Mouse (Mus musculus): ENCODE measurements around the gene Slc10a7. TPM values are rescaled to one million over a fixed set of nuclear protein-coding genes. Genes with fewer than 3 reads are reported as not detected.

Gene Slc10a7
- polyA plus RNA-seq, 1 experiment = 10.5 TPM

DNA sequence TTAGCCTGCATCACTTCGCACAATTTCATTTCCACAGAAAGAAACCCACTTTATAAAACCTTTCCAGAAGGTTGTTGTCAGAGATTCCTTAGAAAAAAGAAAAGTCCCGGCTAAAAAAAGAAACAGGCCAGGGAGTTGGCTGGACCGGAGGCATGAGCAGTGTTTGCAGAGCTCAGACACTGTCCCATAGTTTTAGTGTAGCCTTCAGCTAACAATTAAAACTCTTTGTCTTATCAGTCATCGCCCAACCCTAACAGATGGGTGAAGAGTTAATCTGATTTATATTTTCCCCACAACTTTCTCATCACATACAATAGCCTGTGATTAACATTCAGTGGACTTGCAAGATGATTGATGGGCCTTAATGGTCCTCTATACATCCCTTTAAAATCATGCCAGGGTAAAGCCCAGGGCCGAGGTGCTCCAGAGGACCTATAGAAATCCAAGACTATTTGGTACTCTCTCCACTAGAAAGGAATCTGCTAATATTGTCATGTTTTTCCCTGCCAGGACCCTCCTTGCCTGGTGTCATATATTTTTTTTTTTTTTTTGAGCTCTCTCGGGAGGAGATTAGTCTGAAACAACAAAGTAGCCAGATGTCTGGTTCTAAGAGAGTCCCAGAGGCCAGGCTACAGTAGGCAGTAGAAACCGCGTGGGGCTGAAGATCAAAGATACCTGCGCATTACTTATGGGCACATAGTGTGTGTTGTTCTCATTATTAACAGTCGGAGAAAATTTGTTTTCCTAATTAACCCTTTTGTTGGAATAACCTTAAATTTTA is 41.0 kb downstream of the Slc10a7 start:
- DNase-seq (ENCODE audit: low spot score) = no peak

DNA sequence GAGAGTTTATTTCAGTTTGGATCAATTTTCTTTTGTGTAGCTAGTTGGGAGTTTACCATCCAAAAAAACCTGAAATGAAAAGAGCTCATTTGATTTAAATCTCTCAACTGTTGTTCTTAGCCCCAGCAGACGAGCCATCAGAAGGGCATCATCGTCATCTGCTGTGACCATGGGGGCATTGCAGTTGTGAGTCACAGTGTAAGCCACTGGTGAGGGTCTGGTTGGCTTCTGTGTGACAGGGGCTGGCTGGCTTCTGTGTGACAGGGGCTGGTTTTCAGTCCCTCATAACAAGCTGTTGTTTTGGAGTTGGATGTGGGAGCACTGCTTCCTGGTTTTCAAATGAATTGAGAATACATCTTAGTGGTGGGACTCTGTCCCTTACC is 41.6 kb downstream of the Slc10a7 start:
- no peak for DNase-seq (ENCODE audit: low spot score)

DNA sequence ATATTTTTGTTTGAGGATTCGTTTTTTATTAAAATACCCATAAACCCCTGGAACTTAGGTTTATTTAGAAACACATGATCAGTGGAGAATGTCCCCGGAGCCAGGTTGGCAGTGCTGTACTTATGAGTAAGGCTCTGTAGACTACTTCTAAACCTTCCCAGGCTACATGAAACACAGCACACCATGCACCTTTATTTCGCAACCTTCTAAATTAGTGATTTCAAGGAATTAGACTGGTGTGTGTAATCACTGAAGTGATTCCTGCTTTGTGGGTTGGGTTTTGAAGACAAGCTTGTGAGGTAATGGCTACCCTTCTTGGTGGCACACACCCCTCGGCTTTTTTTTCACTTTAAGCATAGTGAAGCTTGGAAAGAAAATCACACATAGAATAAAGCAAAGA is 46.7 kb downstream of the Slc10a7 start:
- no peak for DNase-seq (ENCODE audit: low spot score)

DNA sequence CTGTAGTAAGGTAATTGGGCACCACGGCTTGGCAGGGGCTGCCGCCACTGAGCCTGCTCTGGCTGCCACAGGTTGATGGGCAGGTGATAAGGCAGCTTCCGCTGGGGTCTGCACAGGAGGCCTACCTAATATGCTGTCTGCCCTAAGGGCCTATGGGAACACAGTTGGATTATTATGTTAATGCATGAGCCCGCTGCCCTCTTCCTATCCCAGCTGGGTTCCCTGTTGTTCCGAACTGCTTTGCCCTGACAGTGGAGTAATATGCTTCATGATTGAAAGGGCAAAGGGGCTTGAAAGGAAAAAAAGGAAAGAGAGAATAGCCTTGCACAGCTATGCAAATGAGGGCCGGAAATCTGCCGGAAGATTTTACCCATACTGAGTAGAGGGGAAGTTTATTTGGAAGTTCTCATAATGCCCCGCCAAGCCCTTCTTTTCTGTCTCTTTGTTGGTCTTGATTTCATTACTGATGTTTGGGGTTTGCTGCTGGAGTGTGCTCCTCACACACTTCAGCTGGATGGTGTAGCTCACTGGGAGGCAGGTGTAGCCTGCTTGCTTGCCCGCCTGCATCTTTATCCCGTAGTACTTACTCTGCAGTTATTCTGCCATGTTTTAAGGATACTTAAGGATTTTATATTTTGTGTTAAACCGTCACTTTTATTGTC is 47.8 kb downstream of the Slc10a7 start:
- no peak for DNase-seq (ENCODE audit: low spot score)

DNA sequence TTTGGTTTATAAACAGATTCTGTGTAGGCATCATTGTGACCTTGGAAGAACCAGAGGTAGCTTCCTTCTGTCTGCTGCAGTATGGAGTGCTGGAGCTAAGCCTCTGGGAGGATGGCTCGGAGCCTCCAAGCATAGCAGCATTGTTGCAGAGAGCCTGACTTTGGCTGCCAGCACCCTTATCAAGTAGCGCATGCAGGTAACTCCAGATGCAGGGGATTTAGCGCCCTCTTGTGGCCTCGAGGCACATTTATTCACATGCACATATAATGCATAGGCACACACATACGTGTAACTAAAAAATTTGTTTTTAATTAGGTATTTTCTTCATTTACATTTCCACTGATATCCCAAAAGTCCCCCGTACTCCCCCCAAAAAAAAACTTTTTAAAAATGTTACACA is 52.5 kb downstream of the Slc10a7 start:
- DNase-seq (ENCODE audit: low spot score) = no peak

DNA sequence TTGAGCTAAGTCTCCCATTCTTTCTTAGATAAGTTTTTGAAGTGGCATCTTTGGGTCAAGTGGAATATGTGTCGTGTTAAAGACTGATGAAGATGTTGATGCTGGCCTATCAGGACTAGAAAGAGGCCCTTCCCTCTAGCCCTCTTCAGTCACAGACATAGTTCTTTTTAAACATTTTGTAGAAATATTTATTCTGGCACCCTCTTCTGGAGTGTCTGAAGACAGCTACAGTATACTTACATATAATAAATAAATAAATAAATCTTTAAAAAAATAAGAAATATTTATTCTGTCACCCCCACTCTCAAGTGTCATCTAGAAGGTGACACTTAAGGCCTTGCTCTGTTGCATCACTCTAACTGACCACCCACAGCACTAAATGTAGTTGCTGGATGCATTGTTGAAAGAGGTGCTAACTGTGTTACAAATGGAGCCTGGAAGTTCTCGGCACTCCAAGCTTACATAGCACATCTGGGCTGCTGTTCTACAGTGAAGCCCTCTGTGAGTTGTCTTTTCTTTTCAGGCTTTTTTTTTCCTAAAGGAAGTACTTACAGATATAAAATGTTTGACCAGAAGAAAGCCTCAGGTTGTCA is 54.4 kb downstream of the Slc10a7 start:
- no peak for DNase-seq (ENCODE audit: low spot score)

DNA sequence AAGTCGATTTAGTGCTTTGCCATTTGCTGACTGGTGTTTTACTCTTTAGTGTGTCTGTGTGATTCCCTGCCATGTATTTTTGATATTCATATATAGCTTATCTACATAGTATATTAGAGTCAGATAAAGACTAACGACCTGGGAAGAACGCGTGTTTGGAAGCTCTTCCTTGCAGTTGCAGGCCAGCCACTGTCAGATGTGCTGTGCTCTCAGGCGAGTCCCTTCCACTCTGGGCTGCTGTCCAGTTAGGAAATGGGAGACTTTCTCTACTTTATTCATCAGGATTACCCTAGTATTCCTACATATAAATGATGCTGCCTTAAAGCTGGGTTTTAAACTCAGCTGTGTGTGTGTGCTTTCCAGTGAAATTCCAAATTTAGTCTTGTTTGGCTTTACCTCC is 55.1 kb downstream of the Slc10a7 start:
- no peak for DNase-seq (ENCODE audit: low spot score)

DNA sequence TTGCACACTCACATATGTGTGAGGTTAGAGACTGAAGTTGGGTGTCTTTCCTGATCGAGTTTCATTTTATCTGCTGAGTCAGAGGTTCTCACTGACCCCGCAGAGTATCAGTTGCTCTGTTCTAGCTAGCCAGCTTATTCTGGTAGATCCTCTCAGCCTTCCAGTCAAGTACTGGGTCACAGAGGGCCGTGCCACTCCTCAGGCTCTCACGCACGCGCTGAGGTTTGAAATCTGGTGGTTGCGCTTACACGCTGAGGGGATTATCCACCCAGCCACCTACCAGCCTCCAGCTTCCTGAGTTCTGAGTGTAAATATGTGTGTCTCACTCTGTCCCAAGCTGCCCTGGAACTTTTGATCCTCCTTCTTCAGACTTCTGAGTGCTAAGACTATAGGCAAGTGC is 59.0 kb downstream of the Slc10a7 start:
- no peak for DNase-seq (ENCODE audit: low spot score)

DNA sequence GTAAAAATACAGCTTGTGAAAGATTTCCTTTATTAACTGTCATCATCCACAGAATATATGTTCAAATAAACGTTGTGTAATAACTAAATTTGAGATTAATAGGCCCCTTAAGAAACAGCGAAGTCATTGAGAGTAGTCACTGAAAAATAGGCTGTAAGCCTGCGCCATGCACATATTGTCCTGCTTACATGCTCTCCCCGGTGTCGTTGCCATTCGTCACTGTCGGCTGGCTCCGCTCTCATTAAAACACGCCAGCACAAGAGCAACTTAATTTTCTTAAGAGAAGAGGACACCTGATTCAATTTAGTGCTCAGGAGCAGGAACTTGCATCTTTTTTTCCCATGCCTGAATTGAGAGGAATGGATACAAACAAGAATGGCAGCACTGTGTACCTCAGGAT is 62.4 kb downstream of the Slc10a7 start:
- DNase-seq (ENCODE audit: low spot score) = no peak

DNA sequence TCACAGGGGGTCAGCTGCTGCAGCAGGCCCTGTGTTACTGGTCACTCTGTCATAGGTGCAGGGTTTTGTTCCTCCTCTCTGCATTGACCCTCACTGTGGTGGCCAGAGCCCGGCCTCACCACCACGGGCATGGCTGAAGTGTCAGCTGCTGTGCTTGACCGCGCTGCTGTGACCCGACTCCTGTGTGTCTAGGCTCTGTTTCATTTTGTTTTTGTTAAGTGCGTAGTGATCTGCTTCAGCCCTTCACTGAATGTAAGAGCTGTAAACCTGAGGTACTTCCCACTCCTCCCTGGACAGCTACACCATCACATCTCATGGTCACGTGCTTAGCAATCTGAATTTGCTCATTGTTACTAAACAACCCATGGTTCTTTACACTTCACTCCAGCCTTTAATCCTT is 65.1 kb downstream of the Slc10a7 start:
- DNase-seq (ENCODE audit: low spot score) = no peak

DNA sequence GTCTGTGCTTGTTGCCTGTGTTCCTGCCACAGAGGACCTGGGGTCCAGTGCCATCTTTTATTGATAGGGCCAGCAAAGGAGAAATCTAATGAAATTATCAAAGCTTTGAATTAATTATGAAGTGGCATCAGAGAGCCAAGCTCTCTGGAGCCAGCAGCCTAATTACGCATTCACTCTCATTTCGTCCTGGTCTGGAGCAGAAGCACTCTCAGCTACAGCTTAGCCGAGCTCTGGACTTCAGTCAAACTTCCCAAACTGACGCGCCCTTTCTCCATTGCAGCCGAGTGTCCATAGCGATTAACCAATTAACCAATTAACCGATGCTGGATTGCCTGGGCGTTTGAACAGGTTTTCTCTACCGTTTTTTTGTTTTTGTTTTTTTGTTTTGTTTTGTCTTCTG is 68.4 kb downstream of the Slc10a7 start:
- DNase-seq (ENCODE audit: low spot score) = no peak

DNA sequence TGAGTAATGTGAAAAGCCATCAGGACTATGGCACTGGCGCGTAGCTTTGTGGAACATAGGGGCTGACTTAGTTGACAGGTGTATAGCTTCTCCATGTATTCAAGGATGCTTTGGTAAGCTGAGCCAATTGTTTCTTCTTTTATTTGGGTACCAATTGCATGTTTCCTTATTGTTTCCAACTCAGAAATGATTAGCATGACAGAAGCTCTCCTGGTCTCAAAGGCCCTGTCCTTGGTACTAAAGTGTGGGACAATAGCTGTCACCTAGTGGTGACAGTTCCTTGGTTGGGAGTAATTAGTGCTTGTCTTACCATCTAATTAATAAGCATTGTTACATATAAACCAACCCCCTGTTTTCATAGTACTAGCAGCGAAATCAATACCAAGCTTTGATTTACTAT is 68.9 kb downstream of the Slc10a7 start:
- DNase-seq (ENCODE audit: low spot score) = no peak

DNA sequence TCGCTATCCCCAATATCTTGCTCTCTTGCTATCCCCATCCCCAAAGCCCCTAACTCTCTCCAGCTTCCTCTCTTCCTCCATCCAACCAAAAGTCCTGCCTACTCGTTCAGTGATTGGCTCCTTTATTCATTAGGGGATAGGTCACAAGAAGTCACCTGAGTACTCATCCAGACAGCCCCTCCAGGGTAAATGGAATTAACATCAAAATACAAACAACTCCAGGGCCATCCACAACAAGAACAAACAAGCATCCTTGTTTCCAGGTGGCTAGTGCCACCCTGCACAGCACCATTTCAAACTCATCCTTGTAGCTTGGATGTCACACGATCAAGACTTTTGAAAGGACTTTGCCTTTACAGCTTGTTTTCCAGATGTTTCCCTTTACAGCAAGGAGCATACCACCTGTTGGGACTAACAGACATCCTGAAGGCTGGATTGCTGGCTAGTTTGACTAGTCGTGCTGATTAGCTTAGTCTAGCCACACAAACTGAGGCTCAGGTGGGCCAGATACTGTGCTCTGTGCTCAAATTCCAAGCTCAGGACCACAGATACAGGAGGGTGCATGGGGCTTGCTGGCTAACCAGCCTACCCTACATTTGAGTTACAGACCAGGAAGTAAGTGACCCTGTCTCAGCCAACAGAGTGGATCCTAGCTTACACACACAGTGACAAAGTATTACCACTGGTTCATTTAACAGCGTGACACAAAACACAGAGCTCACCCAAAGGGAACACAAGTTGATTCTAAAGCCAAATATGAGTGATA is 75.0 kb downstream of the Slc10a7 start:
- no peak for DNase-seq (ENCODE audit: low spot score)

DNA sequence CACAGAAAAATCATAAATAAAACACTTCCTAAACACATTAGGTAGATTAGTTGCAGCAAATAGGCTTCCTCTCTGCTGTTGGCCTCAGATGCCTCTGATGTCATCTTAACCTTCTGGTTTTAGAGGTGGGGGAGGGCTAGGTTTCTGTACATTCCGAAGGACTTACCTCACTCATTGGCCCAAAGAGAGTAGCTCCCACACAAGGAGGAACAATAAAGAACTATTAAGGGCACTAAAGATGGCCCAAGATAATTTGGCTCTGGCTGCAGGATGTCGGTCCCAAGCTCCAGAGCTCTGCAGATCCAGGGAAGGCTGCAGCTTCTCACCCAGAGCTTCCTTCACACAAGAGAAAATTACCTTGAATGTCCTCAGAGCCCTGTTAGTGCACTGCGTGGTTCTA is 75.7 kb downstream of the Slc10a7 start:
- DNase-seq (ENCODE audit: low spot score) = no peak

DNA sequence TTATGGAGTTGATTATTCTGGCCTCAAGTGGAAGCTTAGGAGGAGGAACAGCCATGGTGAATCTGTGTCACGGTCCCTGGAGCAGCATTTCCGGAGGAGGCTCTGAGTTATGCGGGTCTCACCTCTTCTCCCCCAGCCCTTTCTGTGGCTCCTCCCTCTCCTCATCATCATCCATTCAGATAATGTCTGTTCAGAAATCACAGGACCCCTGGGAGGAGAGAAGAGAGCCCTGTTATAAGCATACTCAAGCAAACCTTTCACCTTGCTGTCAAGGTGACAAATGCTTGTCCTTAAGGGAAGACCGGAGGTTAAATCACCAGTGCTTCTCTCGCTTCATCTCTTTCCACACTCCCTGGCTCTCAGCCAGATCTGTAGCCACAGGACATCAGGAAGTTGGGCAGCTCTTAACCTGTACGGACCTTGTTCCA is 86.3 kb downstream of the Slc10a7 start:
- no peak for DNase-seq (ENCODE audit: low spot score)

DNA sequence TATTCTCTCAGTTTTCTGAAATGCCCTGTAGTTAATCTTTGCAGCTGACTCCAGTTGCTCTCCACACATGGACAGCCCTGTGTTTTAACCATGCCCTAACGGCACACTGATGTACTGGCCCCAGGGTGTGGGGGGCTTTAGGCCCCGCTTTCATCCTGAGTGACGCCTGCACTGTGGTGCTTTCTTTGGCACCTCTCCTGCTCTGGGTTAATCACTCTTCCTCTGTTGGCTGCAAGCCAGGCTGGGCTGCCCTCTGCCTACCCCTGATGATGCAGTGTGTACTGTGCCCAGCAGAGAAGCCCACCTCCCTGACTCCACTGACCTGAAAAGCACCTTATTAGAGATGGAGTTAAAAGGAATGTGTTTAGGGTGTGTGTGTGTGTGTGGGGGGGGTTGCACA is 89.1 kb downstream of the Slc10a7 start:
- DNase-seq (ENCODE audit: low spot score) = no peak

DNA sequence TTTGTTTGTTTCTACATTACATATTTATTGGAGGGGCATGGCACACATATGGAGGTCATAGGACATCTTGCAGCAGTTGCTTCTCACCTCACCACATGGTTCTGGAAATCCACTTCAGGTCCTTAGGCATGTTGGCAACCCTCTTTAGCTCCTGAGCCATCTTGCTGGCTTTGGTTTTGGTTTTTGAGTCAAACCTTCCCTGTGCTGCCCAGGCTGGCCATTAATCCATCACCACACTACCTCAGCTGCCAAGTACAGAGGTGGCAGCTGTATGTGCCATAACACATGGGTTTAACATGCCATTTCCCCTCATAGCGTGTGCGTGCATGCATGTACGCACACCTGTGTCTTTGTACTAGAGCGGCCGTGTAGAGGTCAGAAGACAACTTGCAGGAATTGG is 93.9 kb downstream of the Slc10a7 start:
- no peak for DNase-seq (ENCODE audit: low spot score)

DNA sequence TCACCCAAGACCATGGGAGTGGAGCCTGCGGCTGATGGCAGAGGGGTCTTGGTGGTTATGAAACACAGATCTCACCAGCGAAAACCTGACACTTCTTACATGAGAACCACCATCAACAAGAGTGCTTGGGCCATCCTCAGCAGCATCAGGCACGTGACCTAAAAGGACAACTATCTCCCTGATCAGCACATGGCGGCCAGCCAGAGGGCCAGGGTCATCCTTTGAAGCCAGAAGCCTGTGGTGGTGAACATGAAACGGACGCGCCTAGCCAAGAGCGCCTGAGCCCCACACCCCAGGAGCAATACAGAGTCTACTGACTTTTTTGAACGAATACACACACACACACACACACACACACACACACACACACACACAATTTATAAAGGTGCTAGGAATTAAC is 95.3 kb downstream of the Slc10a7 start:
- no peak for DNase-seq (ENCODE audit: low spot score)

DNA sequence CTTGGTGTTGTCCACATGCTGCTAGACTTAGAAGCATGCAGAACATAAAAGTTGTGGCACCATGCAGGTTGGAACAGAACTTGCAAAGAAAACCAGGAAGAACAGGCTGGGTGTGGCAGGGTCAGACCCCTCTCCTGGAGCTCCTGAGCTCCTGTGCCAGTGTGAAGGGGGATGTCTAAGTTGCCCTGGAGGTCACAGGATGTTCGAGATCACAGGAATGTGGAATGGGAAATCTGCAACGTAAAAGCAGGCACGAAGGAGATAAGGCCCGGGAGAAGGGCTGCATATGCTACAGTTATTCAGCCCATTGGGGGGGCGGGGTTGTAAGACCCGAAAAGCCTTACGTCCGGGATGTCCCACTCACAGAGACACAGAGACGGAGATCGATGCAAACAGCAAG is 100.2 kb downstream of the Slc10a7 start:
- DNase-seq (ENCODE audit: low spot score) = no peak

DNA sequence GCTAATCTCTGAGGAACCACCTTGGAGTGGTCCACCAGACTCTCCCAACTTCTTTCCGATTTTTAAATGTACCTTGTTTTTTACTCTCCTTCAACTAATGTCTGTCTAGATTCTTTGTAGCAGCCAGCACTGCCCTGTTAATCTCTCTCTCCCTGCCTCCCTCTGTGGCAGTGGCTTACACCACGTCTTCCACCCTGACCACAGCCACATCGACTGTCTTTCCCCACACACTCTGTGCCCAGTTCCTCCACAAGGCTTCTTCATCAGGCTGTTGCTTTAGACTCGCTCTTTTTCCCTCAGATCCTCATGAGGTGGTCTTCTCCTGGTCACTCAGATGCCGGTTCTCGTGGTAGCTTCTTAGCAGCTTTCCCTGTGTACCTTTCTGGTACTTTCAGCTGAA is 101.9 kb downstream of the Slc10a7 start:
- no peak for DNase-seq (ENCODE audit: low spot score)

DNA sequence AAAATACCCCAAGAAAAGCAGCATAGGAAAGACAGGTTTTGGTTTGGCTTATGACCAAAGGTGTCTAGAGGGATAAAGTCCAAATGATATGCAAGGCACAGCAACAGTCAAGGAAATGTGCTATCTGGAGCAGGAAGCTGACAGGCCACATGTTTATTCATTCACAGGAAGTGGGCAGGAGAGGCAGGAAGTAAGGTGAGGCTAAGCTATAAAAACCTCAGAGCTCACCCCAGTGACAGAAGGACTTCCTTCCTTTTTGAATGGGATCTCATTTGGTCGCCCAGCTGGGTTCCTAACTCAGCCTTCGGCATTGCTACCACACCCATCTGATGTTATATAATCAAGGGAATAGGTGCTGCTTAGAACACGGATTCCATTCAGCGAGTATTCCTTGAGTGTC is 113.2 kb downstream of the Slc10a7 start:
- no peak for DNase-seq (ENCODE audit: low spot score)

DNA sequence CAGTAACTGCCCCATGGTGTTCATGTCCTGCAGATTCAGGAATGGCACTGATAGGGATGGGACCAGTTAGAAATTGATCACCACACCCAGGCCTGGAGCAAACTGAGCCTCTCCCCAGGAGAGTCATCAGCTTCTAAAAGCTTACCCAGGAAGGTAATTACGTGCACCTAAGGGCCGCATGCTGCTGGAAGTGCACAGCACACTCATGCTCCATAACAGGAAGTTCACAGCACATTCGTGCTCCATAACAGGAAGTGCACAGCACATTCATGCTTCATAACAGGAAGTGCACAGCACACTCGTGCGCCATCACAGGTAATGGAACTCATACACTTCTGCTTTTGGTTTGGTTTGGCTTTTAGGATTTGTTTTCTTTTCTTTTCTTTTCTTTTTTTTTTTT is 114.8 kb downstream of the Slc10a7 start:
- no peak for DNase-seq (ENCODE audit: low spot score)

All from urinary bladder, adult 2 months (tissue).